Mouse (Mus musculus) liver, embryonic 15.5 days (tissue): ENCODE measurements around the gene Farp1. TPM values are rescaled to one million over a fixed set of nuclear protein-coding genes. Genes with fewer than 3 reads are reported as not detected.

Experiments used
- ATAC-seq: fragments of 200-750 bp; cut with Nextera tagmentation; 2 replicates; pipeline ENCODE4 v1.8.0; 2017; ENCODE audit warnings: moderate number of reproducible peaks, mild to moderate bottlenecking, moderate library complexity; ENCODE audit not compliant: insufficient read depth
- H3K27ac ChIP-seq: fragments of 300-500 bp; sonication (generic); replicated peaks from 2 replicates; pipeline ENCODE4 v1.5.1; 2015; ENCODE audit warnings: mild to moderate bottlenecking, inconsistent platforms
- H3K27me3 ChIP-seq: fragments of 300-500 bp; sonication (generic); 2 replicates; pipeline ENCODE4 v1.6.1; 2015; ENCODE audit warnings: mild to moderate bottlenecking, inconsistent platforms
- H3K36me3 ChIP-seq: fragments of 300-500 bp; sonication (generic); replicated peaks from 2 replicates; pipeline ENCODE4 v1.6.1; 2015; ENCODE audit warnings: moderate library complexity, mild to moderate bottlenecking, inconsistent platforms
- H3K4me1 ChIP-seq: fragments of 300-500 bp; sonication (generic); replicated peaks from 2 replicates; pipeline ENCODE4 v1.6.1; 2015; ENCODE audit warnings: inconsistent platforms
- H3K4me2 ChIP-seq: fragments of 300-500 bp; sonication (generic); 2 replicates; pipeline ENCODE4 v1.6.1; 2015; ENCODE audit warnings: moderate library complexity, mild to moderate bottlenecking, inconsistent platforms
- H3K4me3 ChIP-seq: fragments of 300-500 bp; sonication (generic); replicated peaks from 2 replicates; pipeline ENCODE4 v1.5.1; 2015; ENCODE audit warnings: mild to moderate bottlenecking, inconsistent platforms
- H3K9ac ChIP-seq: fragments of 300-500 bp; sonication (generic); 2 replicates; pipeline ENCODE4 v1.6.1; 2015; ENCODE audit warnings: moderate library complexity, mild to moderate bottlenecking, inconsistent platforms
- H3K9me3 ChIP-seq: fragments of 300-500 bp; sonication (generic); replicated peaks from 2 replicates; pipeline ENCODE4 v1.6.1; 2016; ENCODE audit warnings: inconsistent platforms
- WGBS: fragments of 180-500 bp; shearing (Covaris S2); methylation state at CpG from one replicate; pipeline ENCODE4 v1.1.7; 2015; ENCODE audit warnings: mixed read lengths; ENCODE audit not compliant: insufficient replicate concordance; 5-methylcytosine and 5-hydroxymethylcytosine counted together
- polyA plus RNA-seq: library from polyadenylated mRNA; unstranded; fragments of >200 nt; fragmentation: Nextera tagmentation; extraction: Ambion mirVana; gene quantifications from 2 replicates; pipeline ENCODE4 v1.2.1, GENCODE M21; 2015

Gene Farp1
- polyA plus RNA-seq, 1 experiment from 2014 or later, result 3.2 TPM

GRCm38 (mm10) chr14:121082793-121083192 lies 47.8 kb downstream of the Farp1 start:
- 61% methylated on average over 2 of the region's 2 CpGs for WGBS
- no peak overlapping the region for H3K27ac ChIP-seq

GRCm38 (mm10) chr14:121083352-121083751 lies 48.4 kb downstream of the Farp1 start:
- no peaks in the 10 kb centered on the region for H3K27me3 ChIP-seq
- ATAC-seq, result no peak
- WGBS, result 53% methylated on average over 3 of the region's 3 CpGs
- no peaks in the 10 kb centered on the region for H3K9me3 ChIP-seq
- no peak overlapping the region for H3K27ac ChIP-seq
- H3K4me2 ChIP-seq, result no peak overlapping the region
- H3K36me3 ChIP-seq, result peaks cover 3% of the 10 kb centered on the region; the same call in 1 of the 2 replicates
- no peak overlapping the region for H3K4me3 ChIP-seq
- no peak overlapping the region for H3K9ac ChIP-seq
- no peaks in the 10 kb centered on the region for H3K4me1 ChIP-seq

More at GRCm38 (mm10) chr14:121082793-121083192, 47.8 kb downstream of the Farp1 start:
- H3K4me3 ChIP-seq, result no peak overlapping the region
- no peaks in the 10 kb centered on the region for H3K27me3 ChIP-seq
- no peak overlapping the region for H3K4me2 ChIP-seq
- ATAC-seq, result no peak
- H3K9me3 ChIP-seq, result no peaks in the 10 kb centered on the region
- no peak overlapping the region for H3K9ac ChIP-seq
- H3K36me3 ChIP-seq, result peaks cover 3% of the 10 kb centered on the region; the same call in 1 of the 2 replicates
- H3K4me1 ChIP-seq, result no peaks in the 10 kb centered on the region

- Histone ChIP-seq H3K4me1 (peaks cover 3% of the 10 kb centered on the region; the same call in 1 of the 2 replicates), H3K4me2 (no peak overlapping the region), H3K36me3 (0 out of 2 replicates have a peak, but pooled peaks cover 6% of the 10 kb centered on the region), H3K27ac (no peak overlapping the region), H3K27me3 (no peaks in the 10 kb centered on the region), H3K4me3 (no peak overlapping the region), H3K9me3 (no peaks in the 10 kb centered on the region), H3K9ac (no peak overlapping the region)
- 69% methylated on average over 9 of the region's 9 CpGs for whole genome bisulfite sequencing
- no peak for ATAC-seq
These were observed 57.5 kb downstream of the Farp1 start for GRCm38 (mm10) chr14:121092517-121092916.

GRCm38 (mm10) chr14:121093860-121094259 lies 58.9 kb downstream of the Farp1 start:
- H3K36me3 ChIP-seq, result 0 out of 2 replicates have a peak, but pooled peaks cover 5% of the 10 kb centered on the region
- no peaks in the 10 kb centered on the region for H3K27me3 ChIP-seq
- no peaks in the 10 kb centered on the region for H3K9me3 ChIP-seq
- H3K4me3 ChIP-seq, result no peak overlapping the region
- WGBS, result 57% methylated on average over 6 of the region's 6 CpGs
- H3K4me1 ChIP-seq, result peaks cover 3% of the 10 kb centered on the region; the same call in 1 of the 2 replicates
- 0 out of 2 replicates have a peak, but pooled peaks have one; percentile 47 for ATAC-seq
- no peak overlapping the region for H3K4me2 ChIP-seq
- H3K27ac ChIP-seq, result no peak overlapping the region
- H3K9ac ChIP-seq, result no peak overlapping the region

- no peaks in the 10 kb centered on the region for H3K36me3 ChIP-seq
- H3K4me2 ChIP-seq, result no peak overlapping the region
- ATAC-seq, result no peak
- H3K27ac ChIP-seq, result no peak overlapping the region
- no peaks in the 10 kb centered on the region for H3K27me3 ChIP-seq
- H3K4me3 ChIP-seq, result no peak overlapping the region
- H3K9me3 ChIP-seq, result no peaks in the 10 kb centered on the region
- 61% methylated on average over 12 of the region's 12 CpGs for WGBS
- no peak overlapping the region for H3K9ac ChIP-seq
- peaks cover 9% of the 10 kb centered on the region for H3K4me1 ChIP-seq
These were observed 62.8 kb downstream of the Farp1 start for GRCm38 (mm10) chr14:121097640-121098435.

- no peak overlapping the region for H3K4me3 ChIP-seq
- H3K36me3 ChIP-seq, result no peaks in the 10 kb centered on the region
- WGBS, result 56% methylated on average over 8 of the region's 8 CpGs
- H3K27me3 ChIP-seq, result no peaks in the 10 kb centered on the region
- H3K9me3 ChIP-seq, result no peaks in the 10 kb centered on the region
- no peak overlapping the region for H3K9ac ChIP-seq
- no peak for ATAC-seq
- H3K4me2 ChIP-seq, result no peak overlapping the region
- peaks cover 6% of the 10 kb centered on the region for H3K4me1 ChIP-seq
- no peak overlapping the region for H3K27ac ChIP-seq
These were observed 64.1 kb downstream of the Farp1 start for GRCm38 (mm10) chr14:121099120-121099519.

GRCm38 (mm10) chr14:121099876-121100275 lies 64.9 kb downstream of the Farp1 start:
- no peaks in the 10 kb centered on the region for H3K9me3 ChIP-seq
- 46% methylated on average over 2 of the region's 2 CpGs for WGBS
- no peak for ATAC-seq

GRCm38 (mm10) chr14:121100829-121101228 lies 65.8 kb downstream of the Farp1 start:
- WGBS, result 18% methylated on average over 2 of the region's 2 CpGs
- Histone ChIP-seq H3K4me2 (no peak overlapping the region), H3K9ac (no peak overlapping the region), H3K4me3 (no peak overlapping the region), H3K27ac (no peak overlapping the region), H3K27me3 (no peaks in the 10 kb centered on the region), H3K9me3 (no peaks in the 10 kb centered on the region), H3K4me1 (peaks cover 6% of the 10 kb centered on the region), H3K36me3 (no peaks in the 10 kb centered on the region)
- no peak for ATAC-seq

More at GRCm38 (mm10) chr14:121099876-121100275, 64.9 kb downstream of the Farp1 start:
- no peak overlapping the region for H3K4me2 ChIP-seq
- no peak overlapping the region for H3K9ac ChIP-seq
- peaks cover 6% of the 10 kb centered on the region for H3K4me1 ChIP-seq
- no peak overlapping the region for H3K4me3 ChIP-seq
- H3K27ac ChIP-seq, result no peak overlapping the region
- no peaks in the 10 kb centered on the region for H3K27me3 ChIP-seq
- H3K36me3 ChIP-seq, result no peaks in the 10 kb centered on the region

- no peaks in the 10 kb centered on the region for H3K36me3 ChIP-seq
- WGBS, result 56% methylated on average over 5 of the region's 5 CpGs
- peaks cover 6% of the 10 kb centered on the region for H3K4me1 ChIP-seq
- no peaks in the 10 kb centered on the region for H3K27me3 ChIP-seq
- H3K27ac ChIP-seq, result no peak overlapping the region
- no peak overlapping the region for H3K9ac ChIP-seq
- no peaks in the 10 kb centered on the region for H3K9me3 ChIP-seq
- H3K4me2 ChIP-seq, result peak overlapping the region; percentile 3; the same call in 1 of the 2 replicates
- no peak overlapping the region for H3K4me3 ChIP-seq
- ATAC-seq, result no peak
These were observed 66.5 kb downstream of the Farp1 start for GRCm38 (mm10) chr14:121101531-121101930.

DNA sequence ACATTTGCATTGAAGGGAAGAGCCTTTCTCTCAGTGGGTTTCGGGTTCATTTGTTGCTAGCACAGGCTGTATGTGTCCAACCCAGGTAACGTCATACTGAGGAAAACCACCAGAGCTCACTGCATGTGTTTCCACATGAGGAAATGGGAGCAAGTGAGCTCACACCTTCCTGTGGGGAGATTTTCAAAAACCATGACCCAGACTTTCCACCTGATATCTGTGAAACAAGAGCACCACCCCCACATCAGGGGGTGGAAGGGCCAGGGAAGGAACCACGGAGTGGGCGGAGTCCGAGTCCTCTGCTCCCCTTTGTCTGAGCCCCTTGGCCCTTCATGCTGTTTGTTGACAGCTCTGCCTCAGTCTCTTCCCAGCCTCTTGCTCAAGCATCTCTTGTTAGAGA lies 67.6 kb downstream of the Farp1 start:
- WGBS, result 65% methylated on average over 5 of the region's 5 CpGs
- H3K36me3 ChIP-seq, result no peaks in the 10 kb centered on the region
- H3K27me3 ChIP-seq, result no peaks in the 10 kb centered on the region
- no peak overlapping the region for H3K9ac ChIP-seq
- H3K27ac ChIP-seq, result no peak overlapping the region
- peaks cover 11% of the 10 kb centered on the region for H3K4me1 ChIP-seq
- no peak overlapping the region for H3K4me2 ChIP-seq
- H3K9me3 ChIP-seq, result no peaks in the 10 kb centered on the region
- no peak overlapping the region for H3K4me3 ChIP-seq
- no peak for ATAC-seq

DNA sequence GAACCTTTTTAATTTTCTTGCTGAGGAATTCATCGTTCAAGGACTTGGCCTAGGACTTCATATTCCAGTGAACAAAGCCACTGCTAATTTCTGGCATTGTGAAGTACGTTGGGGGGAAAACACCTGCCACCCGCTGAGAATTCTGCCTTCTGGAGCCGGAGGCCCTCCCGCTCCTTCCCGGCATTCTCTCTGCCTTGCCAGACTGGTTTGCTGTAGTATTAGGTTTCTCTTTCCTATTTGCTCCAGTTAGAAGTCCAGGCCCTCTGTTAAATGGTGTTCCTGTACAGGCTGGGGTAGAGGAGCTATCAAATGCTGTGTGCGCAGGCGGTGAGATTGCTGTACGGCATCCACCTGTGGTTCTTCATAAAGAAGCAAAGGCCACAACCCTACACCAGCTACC lies 68.5 kb downstream of the Farp1 start:
- WGBS, result 85% methylated on average over 9 of the region's 9 CpGs
- Histone ChIP-seq H3K9me3 (no peaks in the 10 kb centered on the region), H3K36me3 (no peaks in the 10 kb centered on the region), H3K27ac (no peak overlapping the region), H3K4me2 (no peak overlapping the region), H3K9ac (no peak overlapping the region), H3K27me3 (no peaks in the 10 kb centered on the region), H3K4me1 (peaks cover 17% of the 10 kb centered on the region), H3K4me3 (no peak overlapping the region)
- no peak for ATAC-seq
